ENCODE assay signal across 24 mouse cellular contexts in the genomic region with DNA sequence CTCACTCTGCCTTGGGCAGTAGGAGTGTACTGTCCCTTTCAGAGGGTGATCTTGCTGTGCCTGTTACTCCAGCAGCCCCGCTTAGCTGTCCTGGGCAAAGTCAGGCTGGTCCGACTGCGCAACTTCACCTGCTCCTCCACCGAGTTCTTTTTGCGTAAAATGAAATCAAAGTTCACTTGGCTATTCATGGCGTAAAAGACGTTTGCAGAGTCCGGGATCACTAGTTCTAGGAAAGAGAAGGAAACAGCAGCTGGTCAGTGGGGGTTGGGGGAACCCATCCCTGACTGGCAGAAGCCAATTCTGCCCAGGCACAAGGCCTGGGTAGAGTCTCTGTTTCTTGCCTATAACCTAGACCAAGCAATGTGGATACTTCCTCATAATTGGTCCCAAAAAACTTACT.
"Had no signal": no experiment of that assay in that cellular context is flagged by ENCODE, and none has a peak within 500 bp of the region (broad histone marks: within the 10 kb centered on the region; RNA-seq: fewer than 3 reads in every experiment).

No protein-coding gene starts in this region.

- ATAC-seq: forebrain, embryonic 16.5 days; hindbrain, embryonic 16.5 days; inflammation-experienced regulatory T-cells, adult 6 months; intestine, embryonic 15.5 days; intestine, postnatal 0 days; liver, postnatal 0 days had no signal

- H3K4me1 ChIP-seq: hindbrain, embryonic 10.5 days; hindbrain, embryonic 12.5 days; intestine, embryonic 15.5 days; limb, embryonic 10.5 days; limb, embryonic 12.5 days; liver, embryonic 13.5 days; liver, embryonic 15.5 days had no signal

- H3K9me3 ChIP-seq: heart, embryonic 10.5 days; heart, embryonic 12.5 days; hindbrain, embryonic 10.5 days; hindbrain, embryonic 12.5 days; intestine, embryonic 15.5 days; limb, embryonic 10.5 days; limb, embryonic 12.5 days; liver, embryonic 13.5 days; liver, embryonic 15.5 days had no signal

- H3K4me3 ChIP-seq: gastrocnemius, adult 2 months; heart, embryonic 10.5 days; heart, embryonic 12.5 days; hindbrain, embryonic 10.5 days; hindbrain, embryonic 12.5 days; intestine, embryonic 15.5 days; layer of hippocampus, adult 2 months; left cerebral cortex, adult 2 months; limb, embryonic 10.5 days; limb, embryonic 12.5 days; liver, embryonic 13.5 days; liver, embryonic 15.5 days had no signal

- H3K9ac ChIP-seq: heart, embryonic 12.5 days; hindbrain, embryonic 12.5 days; hindbrain, embryonic 14.5 days; intestine, embryonic 15.5 days; limb, embryonic 12.5 days; liver, embryonic 13.5 days; liver, embryonic 15.5 days; liver, postnatal 0 days had no signal

- H3K27me3 ChIP-seq: heart, embryonic 12.5 days; hindbrain, embryonic 12.5 days; intestine, embryonic 15.5 days; limb, embryonic 12.5 days; liver, embryonic 13.5 days; liver, embryonic 15.5 days had no signal

- DNase-seq: gastrocnemius, adult 2 months; gastrocnemius, postnatal 10 days; gastrocnemius, postnatal 25 days; heart, adult 18-20 months; heart, postnatal 10 days; heart, postnatal 4 days; liver; liver, embryonic 13.5 days; liver, postnatal 0 days had no signal

- H3K4me2 ChIP-seq: heart, embryonic 12.5 days; hindbrain, embryonic 12.5 days; hindbrain, embryonic 14.5 days; intestine, embryonic 15.5 days; limb, embryonic 12.5 days; liver, embryonic 13.5 days; liver, embryonic 15.5 days had no signal

- H3K27ac ChIP-seq: gastrocnemius, adult 2 months; heart, embryonic 10.5 days; hindbrain, embryonic 10.5 days; hindbrain, embryonic 12.5 days; hindbrain, embryonic 14.5 days; intestine, embryonic 15.5 days; layer of hippocampus, adult 2 months; left cerebral cortex, adult 2 months; limb, embryonic 10.5 days; limb, embryonic 12.5 days; liver, embryonic 13.5 days; liver, embryonic 15.5 days had no signal
